Mouse (Mus musculus) hindbrain, embryonic 15.5 days (tissue): Measurements from ENCODE around the gene Tmem140. TPM values are rescaled to one million over a fixed set of nuclear protein-coding genes. Genes with fewer than 3 reads are reported as not detected.
A peak's percentile ranks its signal among the peaks of the same experiment; 100 is the strongest.

Experiments used
- ATAC-seq: fragments of 200-750 bp; cut with Nextera tagmentation; 2 replicates; pipeline ENCODE4 v1.8.0; 2017; ENCODE audit warnings: low read depth, moderate number of reproducible peaks, moderate TSS enrichment; ENCODE audit not compliant: low FRiP score
- H3K27ac ChIP-seq: fragments of 300-500 bp; sonication (generic); replicated peaks from 2 replicates; pipeline ENCODE4 v1.5.1; 2015; ENCODE audit warnings: mild to moderate bottlenecking, inconsistent platforms
- H3K27me3 ChIP-seq: fragments of 300-500 bp; sonication (generic); 2 replicates; pipeline ENCODE4 v1.6.1; 2015; ENCODE audit warnings: control low read depth, inconsistent platforms
- H3K36me3 ChIP-seq: fragments of 300-500 bp; sonication (generic); 2 replicates; pipeline ENCODE4 v1.6.1; 2015; ENCODE audit warnings: control low read depth, inconsistent platforms
- H3K4me1 ChIP-seq: fragments of 300-500 bp; sonication (generic); replicated peaks from 2 replicates; pipeline ENCODE4 v1.6.1; 2015; ENCODE audit warnings: control low read depth, inconsistent platforms
- H3K4me2 ChIP-seq: fragments of 300-500 bp; sonication (generic); 2 replicates; pipeline ENCODE4 v1.6.1; 2015; ENCODE audit warnings: moderate library complexity, mild to moderate bottlenecking, inconsistent platforms
- H3K4me3 ChIP-seq: fragments of 300-500 bp; sonication (generic); 2 replicates; pipeline ENCODE4 v1.5.1; 2015; ENCODE audit warnings: mild to moderate bottlenecking, inconsistent platforms
- H3K9ac ChIP-seq: fragments of 300-500 bp; sonication (generic); 2 replicates; pipeline ENCODE4 v1.6.1; 2015; ENCODE audit warnings: inconsistent platforms
- H3K9me3 ChIP-seq: fragments of 300-500 bp; sonication (generic); 2 replicates; pipeline ENCODE4 v1.6.1; 2016; ENCODE audit warnings: control low read depth, inconsistent platforms
- WGBS: fragments of 180-500 bp; shearing (Covaris S2); methylation state at CpG from one replicate; pipeline ENCODE4 v1.1.7; 2015; 5-methylcytosine and 5-hydroxymethylcytosine counted together
- polyA plus RNA-seq: library from polyadenylated mRNA; unstranded; fragments of >200 nt; fragmentation: Nextera tagmentation; extraction: Ambion mirVana; gene quantifications from 2 replicates; pipeline ENCODE4 v1.2.1, GENCODE M21; 2015

The Tmem140 gene
- polyA plus RNA-seq, 1 experiment from 2014 or later: 1.5 TPM

GRCm38 (mm10) chr6:34902578-34902977 lies 39.6 kb downstream of the Tmem140 start:
- Histone ChIP-seq H3K4me2 (no peak overlapping the region), H3K27me3 (no peaks in the 10 kb centered on the region), H3K4me1 (0 out of 2 replicates have a peak, but pooled peaks cover 5% of the 10 kb centered on the region), H3K36me3 (peaks cover 46% of the 10 kb centered on the region), H3K9ac (no peak overlapping the region), H3K4me3 (no peak overlapping the region), H3K27ac (no peak overlapping the region), H3K9me3 (no peaks in the 10 kb centered on the region)
- no peak for ATAC-seq
- 92% methylated on average over 7 of the region's 7 CpGs for WGBS

GRCm38 (mm10) chr6:34903441-34903840 lies 40.5 kb downstream of the Tmem140 start:
- Histone ChIP-seq H3K4me3 (no peak overlapping the region), H3K36me3 (peaks cover 42% of the 10 kb centered on the region), H3K9ac (no peak overlapping the region), H3K4me1 (peaks cover 5% of the 10 kb centered on the region; the same call in 1 of the 2 replicates), H3K9me3 (no peaks in the 10 kb centered on the region), H3K27me3 (no peaks in the 10 kb centered on the region), H3K4me2 (no peak overlapping the region), H3K27ac (no peak overlapping the region)
- ATAC-seq: no peak
- WGBS: 90% methylated on average over 5 of the region's 5 CpGs

GRCm38 (mm10) chr6:34903851-34904250 lies 40.9 kb downstream of the Tmem140 start:
- Histone ChIP-seq H3K9ac (no peak overlapping the region), H3K4me2 (no peak overlapping the region), H3K27me3 (no peaks in the 10 kb centered on the region), H3K27ac (no peak overlapping the region), H3K4me3 (no peak overlapping the region), H3K36me3 (peaks cover 42% of the 10 kb centered on the region), H3K9me3 (no peaks in the 10 kb centered on the region), H3K4me1 (peaks cover 9% of the 10 kb centered on the region; the same call in 1 of the 2 replicates)
- 93% methylated on average over 10 of the region's 10 CpGs for WGBS
- no peak for ATAC-seq

GRCm38 (mm10) chr6:34904361-34904760 lies 41.4 kb downstream of the Tmem140 start:
- H3K36me3 ChIP-seq: peaks cover 37% of the 10 kb centered on the region

GRCm38 (mm10) chr6:34906125-34906524 lies 43.2 kb downstream of the Tmem140 start:
- Histone ChIP-seq H3K4me2 (no peak overlapping the region), H3K4me3 (no peak overlapping the region), H3K9me3 (no peaks in the 10 kb centered on the region), H3K27me3 (no peaks in the 10 kb centered on the region), H3K4me1 (peaks cover 22% of the 10 kb centered on the region), H3K36me3 (peaks cover 32% of the 10 kb centered on the region), H3K27ac (no peak overlapping the region), H3K9ac (no peak overlapping the region)
- 88% methylated on average over 2 of the region's 2 CpGs for WGBS
- ATAC-seq: no peak

More at GRCm38 (mm10) chr6:34904361-34904760, 41.4 kb downstream of the Tmem140 start:
- H3K9ac ChIP-seq: no peak overlapping the region
- H3K4me3 ChIP-seq: no peak overlapping the region
- no peaks in the 10 kb centered on the region for H3K27me3 ChIP-seq
- no peak overlapping the region for H3K4me2 ChIP-seq
- H3K4me1 ChIP-seq: peaks cover 14% of the 10 kb centered on the region
- 94% methylated on average over 6 of the region's 6 CpGs for WGBS
- no peak overlapping the region for H3K27ac ChIP-seq
- H3K9me3 ChIP-seq: no peaks in the 10 kb centered on the region
- no peak for ATAC-seq

GRCm38 (mm10) chr6:34906661-34907060 lies 43.7 kb downstream of the Tmem140 start:
- no peaks in the 10 kb centered on the region for H3K9me3 ChIP-seq
- H3K4me1 ChIP-seq: peaks cover 21% of the 10 kb centered on the region
- H3K36me3 ChIP-seq: peaks cover 32% of the 10 kb centered on the region
- H3K9ac ChIP-seq: no peak overlapping the region
- H3K27ac ChIP-seq: no peak overlapping the region
- no peak overlapping the region for H3K4me3 ChIP-seq
- no peak for ATAC-seq
- no peak overlapping the region for H3K4me2 ChIP-seq
- no peaks in the 10 kb centered on the region for H3K27me3 ChIP-seq
- WGBS: 89% methylated on average over 4 of the region's 4 CpGs

GRCm38 (mm10) chr6:34907121-34907614 lies 44.2 kb downstream of the Tmem140 start:
- Histone ChIP-seq H3K27ac (no peak overlapping the region), H3K36me3 (peaks cover 32% of the 10 kb centered on the region), H3K9me3 (no peaks in the 10 kb centered on the region), H3K4me2 (no peak overlapping the region), H3K4me1 (peaks cover 17% of the 10 kb centered on the region), H3K27me3 (no peaks in the 10 kb centered on the region), H3K9ac (no peak overlapping the region), H3K4me3 (no peak overlapping the region)
- ATAC-seq: no peak
- WGBS: 56% methylated on average over 2 of the region's 2 CpGs

- no peaks in the 10 kb centered on the region for H3K27me3 ChIP-seq
- no peak overlapping the region for H3K27ac ChIP-seq
- H3K4me1 ChIP-seq: peaks cover 17% of the 10 kb centered on the region
- H3K4me3 ChIP-seq: no peak overlapping the region
- no peak overlapping the region for H3K9ac ChIP-seq
- no peaks in the 10 kb centered on the region for H3K9me3 ChIP-seq
- H3K4me2 ChIP-seq: no peak overlapping the region
- WGBS: 91% methylated on average over 18 of the region's 18 CpGs
- H3K36me3 ChIP-seq: peaks cover 32% of the 10 kb centered on the region
- no peak for ATAC-seq
These were observed 44.8 kb downstream of the Tmem140 start for GRCm38 (mm10) chr6:34907696-34908260.

- H3K27me3 ChIP-seq: no peaks in the 10 kb centered on the region
- peak overlapping the region; percentile 71 for H3K9ac ChIP-seq
- H3K4me3 ChIP-seq: peak overlapping the region; percentile 89
- 39% methylated on average over 8 of the region's 8 CpGs for WGBS
- H3K4me1 ChIP-seq: peaks cover 17% of the 10 kb centered on the region
- peak overlapping the region; percentile 65 for H3K4me2 ChIP-seq
- ATAC-seq: no peak
- H3K27ac ChIP-seq: peak overlapping the region; percentile 91
- no peaks in the 10 kb centered on the region for H3K9me3 ChIP-seq
- peaks cover 18% of the 10 kb centered on the region for H3K36me3 ChIP-seq
These were observed 46.8 kb downstream of the Tmem140 start for GRCm38 (mm10) chr6:34909631-34910345.

- Histone ChIP-seq H3K9ac (peak within 1 kb of the TSS; percentile 71), H3K36me3 (0 out of 2 replicates have a peak, but pooled peaks cover 10% of the 10 kb centered on the region), H3K4me3 (peak within 1 kb of the TSS; percentile 89), H3K27ac (peak within 1 kb of the TSS; percentile 91), H3K4me1 (peaks cover 17% of the 10 kb centered on the region), H3K4me2 (peak within 1 kb of the TSS; percentile 65), H3K9me3 (no peaks in the 10 kb centered on the region), H3K27me3 (no peaks in the 10 kb centered on the region)
- ATAC-seq: peak; percentile 95
- WGBS: under 1% methylated on average over 64 of the region's 64 CpGs
These were observed 47.6 kb downstream of the Tmem140 start, which contains the start of gene Wdr91 for GRCm38 (mm10) chr6:34910371-34911219. Gene Wdr91 (minus strand): TSS chr6:34910876.

- Histone ChIP-seq H3K9me3 (no peaks in the 10 kb centered on the region), H3K4me3 (no peak overlapping the region), H3K4me2 (no peak overlapping the region), H3K36me3 (no peaks in the 10 kb centered on the region), H3K27ac (no peak overlapping the region), H3K27me3 (no peaks in the 10 kb centered on the region), H3K9ac (no peak overlapping the region), H3K4me1 (peaks cover 16% of the 10 kb centered on the region)
- no peak for ATAC-seq
- WGBS: 88% methylated on average over 13 of the region's 13 CpGs
These were observed 50.5 kb downstream of the Tmem140 start for GRCm38 (mm10) chr6:34913341-34914040.
